Mouse (Mus musculus) embryonic facial prominence, embryonic 11.5 days (tissue): Measurements from ENCODE around the gene Gm17078. TPM values are rescaled to one million over a fixed set of nuclear protein-coding genes. Genes with fewer than 3 reads are reported as not detected.
"Not testable (repeated sequence)": the region's sequence is repeated elsewhere in the genome, so short reads cannot be mapped to it uniquely, and the experiment has no call there.

Source experiments
- ATAC-seq: fragments of 200-750 bp; cut with Nextera tagmentation; replicated peaks from 2 replicates; pipeline ENCODE4 v1.8.0; 2017; ENCODE audit warnings: low read depth; ENCODE audit not compliant: insufficient number of reproducible peaks, low FRiP score, low TSS enrichment
- DNase-seq: peaks from one replicate; pipeline ENCODE4 v3.0.0-alpha.2; 2015; ENCODE audit warnings: low spot score
- H3K27ac ChIP-seq: fragments of 300-500 bp; sonication (generic); replicated peaks from 2 replicates; pipeline ENCODE4 v1.5.1; 2014; ENCODE audit warnings: mild to moderate bottlenecking, low read depth, low read length, control low read depth
- H3K27me3 ChIP-seq: fragments of 300-500 bp; sonication (generic); 2 replicates; pipeline ENCODE4 v1.6.1; 2014; ENCODE audit warnings: mild to moderate bottlenecking, low read length, moderate library complexity, mixed read lengths; ENCODE audit not compliant: control insufficient read depth, insufficient read depth
- H3K36me3 ChIP-seq: fragments of 300-500 bp; sonication (generic); replicated peaks from 2 replicates; pipeline ENCODE4 v1.6.1; 2014; ENCODE audit warnings: low read depth, mild to moderate bottlenecking, low read length, moderate library complexity, mixed read lengths; ENCODE audit not compliant: control insufficient read depth, insufficient read depth
- H3K4me1 ChIP-seq: fragments of 300-500 bp; sonication (generic); 2 replicates; pipeline ENCODE4 v1.6.1; 2014; ENCODE audit warnings: low read length, mixed read lengths; ENCODE audit not compliant: control insufficient read depth, insufficient read depth
- H3K4me2 ChIP-seq: fragments of 300-500 bp; sonication (generic); 2 replicates; pipeline ENCODE4 v1.6.1; 2014; ENCODE audit warnings: low read depth, mild to moderate bottlenecking, control low read depth, low read length, moderate library complexity
- H3K4me3 ChIP-seq: fragments of 300-500 bp; sonication (generic); 2 replicates; pipeline ENCODE4 v1.5.1; 2014; ENCODE audit warnings: low read depth, low read length, control low read depth
- H3K9ac ChIP-seq: fragments of 300-500 bp; sonication (generic); replicated peaks from 2 replicates; pipeline ENCODE4 v1.6.1; 2014; ENCODE audit warnings: mild to moderate bottlenecking, control low read depth, low read length
- H3K9me3 ChIP-seq: fragments of 300-500 bp; sonication (generic); replicated peaks from 2 replicates; pipeline ENCODE4 v1.6.1; 2016; ENCODE audit warnings: mild to moderate bottlenecking, low read length, inconsistent platforms, mixed read lengths; ENCODE audit not compliant: control insufficient read depth
- WGBS: fragments of 180-500 bp; shearing (Covaris S2); extraction: QIAGEN DNeasy Blood & Tissue Kit; methylation state at CpG from one replicate; pipeline ENCODE4 v1.1.7; 2014; 5-methylcytosine and 5-hydroxymethylcytosine counted together
- polyA plus RNA-seq: library from polyadenylated mRNA; unstranded; fragments of >200 nt; fragmentation: Nextera tagmentation; extraction: Ambion mirVana; gene quantifications from 2 replicates; pipeline ENCODE4 v1.2.1, GENCODE M21; 2014

Gm17078 gene
- polyA plus RNA-seq: not detected in 2 replicates

- Histone ChIP-seq H3K36me3 (no peaks in the 10 kb centered on the region), H3K4me1 (no peaks in the 10 kb centered on the region), H3K9me3 (no peaks in the 10 kb centered on the region), H3K4me3 (no peak within 1 kb of the TSS), H3K4me2 (no peak within 1 kb of the TSS), H3K27ac (no peak within 1 kb of the TSS), H3K27me3 (no peaks in the 10 kb centered on the region), H3K9ac (no peak within 1 kb of the TSS)
- 82% methylated on average over 1 of the region's 1 CpGs for WGBS
- ATAC-seq (no peak), DNase-seq (no peak)
Measured at GRCm38 (mm10) chr14:51611210-51611609, at the start of gene Gm17078. Gene Gm17078, minus strand, starts transcription at chr14:51611310.

- H3K27me3 ChIP-seq, H3K4me2 ChIP-seq, H3K9me3 ChIP-seq, H3K36me3 ChIP-seq, H3K4me3 ChIP-seq, H3K9ac ChIP-seq, H3K4me1 ChIP-seq, H3K27ac ChIP-seq, DNase-seq, ATAC-seq: not testable (repeated sequence)
- 67% methylated on average over 1 of the region's 1 CpGs for WGBS
Measured at GRCm38 (mm10) chr14:51635566-51635965, 24.5 kb upstream of the Gm17078 start, which contains the start of gene Gm4181. Gene Gm4181, minus strand, starts transcription at chr14:51635666.

- not testable (repeated sequence) for H3K4me3 ChIP-seq, H3K4me1 ChIP-seq, H3K36me3 ChIP-seq, H3K9me3 ChIP-seq, H3K27me3 ChIP-seq, H3K27ac ChIP-seq, H3K4me2 ChIP-seq, ATAC-seq, H3K9ac ChIP-seq, DNase-seq
- WGBS: 95% methylated on average over 1 of the region's 1 CpGs
Measured at GRCm38 (mm10) chr14:51632426-51632825, 21.3 kb upstream of the Gm17078 start.

GRCm38 (mm10) chr14:51592039-51592438 lies 19.1 kb downstream of the Gm17078 start, which contains the start of gene Gm17174:
Gene Gm17174, minus strand, starts transcription at chr14:51592139.
- not testable (repeated sequence) for H3K4me3 ChIP-seq, H3K4me2 ChIP-seq, H3K9me3 ChIP-seq, ATAC-seq, H3K36me3 ChIP-seq, H3K27me3 ChIP-seq, H3K27ac ChIP-seq, DNase-seq, H3K9ac ChIP-seq, H3K4me1 ChIP-seq
- whole genome bisulfite sequencing: 89% methylated on average over 4 of the region's 4 CpGs

- H3K27me3 ChIP-seq, H3K9me3 ChIP-seq, DNase-seq, H3K4me3 ChIP-seq, H3K9ac ChIP-seq, ATAC-seq, H3K4me1 ChIP-seq, H3K4me2 ChIP-seq, H3K36me3 ChIP-seq, H3K27ac ChIP-seq: not testable (repeated sequence)
- WGBS: 90% methylated on average over 2 of the region's 2 CpGs
Measured at GRCm38 (mm10) chr14:51573963-51574362, 37.1 kb downstream of the Gm17078 start, which contains the start of gene Gm17175. Gene Gm17175, minus strand, starts transcription at chr14:51574063.

Other genes starting within 250 kb of the Gm17078 start
- gene Gm7247, start 249.6 kb downstream of the Gm17078 start, polyA plus RNA-seq: not detected in 2 replicates
- gene Vmn2r88, start 200.5 kb downstream of the Gm17078 start, polyA plus RNA-seq: not detected in 2 replicates
- not detected in 2 replicates for gene Vmn2r89, start 159.5 kb downstream of the Gm17078 start, polyA plus RNA-seq
- gene Gm5622, start 58.5 kb downstream of the Gm17078 start, polyA plus RNA-seq: not detected in 2 replicates
- not detected in 2 replicates for gene Gm17175, start 37.2 kb downstream of the Gm17078 start, polyA plus RNA-seq
- not detected in 2 replicates for gene Gm17174, start 19.2 kb downstream of the Gm17078 start, polyA plus RNA-seq
- not detected in 2 replicates for gene Gm4181, start 24.4 kb upstream of the Gm17078 start, polyA plus RNA-seq
- not detected in 2 replicates for gene Gm17079, start 84.2 kb upstream of the Gm17078 start, polyA plus RNA-seq
- gene Gm5800, start 105.9 kb upstream of the Gm17078 start, polyA plus RNA-seq: not detected in 2 replicates
- gene Ang4, start 162.3 kb upstream of the Gm17078 start, polyA plus RNA-seq: not detected in 2 replicates
- gene AY358078, start 188.7 kb upstream of the Gm17078 start, polyA plus RNA-seq: not detected in 2 replicates
- gene Ear6, start 242.4 kb upstream of the Gm17078 start, polyA plus RNA-seq: not detected in 2 replicates